In the genomic region with DNA sequence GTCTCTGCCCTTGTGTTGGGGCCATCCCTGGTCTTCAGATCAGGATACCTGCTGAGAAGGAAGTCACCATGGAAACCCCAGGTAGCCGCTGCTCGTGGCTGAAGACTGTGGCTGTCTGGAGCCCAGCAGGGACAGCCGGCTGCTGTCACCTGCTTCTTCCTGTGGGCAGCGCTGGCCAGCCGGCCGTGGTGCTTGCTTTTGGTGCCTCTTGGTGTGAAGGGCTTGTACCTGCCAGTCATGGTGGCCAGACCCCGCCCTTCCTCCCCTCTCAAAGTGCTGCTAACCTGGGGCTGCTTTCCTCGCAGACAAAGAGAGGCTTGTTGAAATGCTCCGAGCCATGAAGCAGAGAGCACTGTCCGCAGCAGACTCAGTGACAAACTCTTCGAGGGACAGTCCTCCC, we compare ENCODE assay signal across 25 mouse cellular contexts. TPM values are rescaled to one million over a fixed set of nuclear protein-coding genes. Genes with fewer than 3 reads are reported as not detected.
DNase-seq lines count a peak whose midpoint lies in the region; ATAC-seq lines count a peak whose summit lies in the region.
"Had no signal": no experiment of that assay in that cellular context is flagged by ENCODE, and none has a peak within 500 bp of the region (broad histone marks: within the 10 kb centered on the region; RNA-seq: fewer than 3 reads in every experiment).

No protein-coding gene starts in this region.

- H3K9ac ChIP-seq in hindbrain, embryonic 13.5 days: no peak overlapping the region
- no peak overlapping the region for H3K9ac ChIP-seq in hindbrain, embryonic 16.5 days (ENCODE audit: low read depth, low read length)
- no peak overlapping the region for H3K9ac ChIP-seq in midbrain, embryonic 11.5 days (ENCODE audit: low read length)
- H3K9ac ChIP-seq: embryonic facial prominence, embryonic 15.5 days; liver, embryonic 14.5 days; midbrain, embryonic 15.5 days had no signal

- no peaks in the 10 kb centered on the region for H3K27me3 ChIP-seq in hindbrain, embryonic 13.5 days
- H3K27me3 ChIP-seq in hindbrain, embryonic 16.5 days (replicated peaks; ENCODE audit: control insufficient read depth, insufficient read depth, low read length): no peaks in the 10 kb centered on the region
- no peaks in the 10 kb centered on the region for H3K27me3 ChIP-seq in midbrain, embryonic 10.5 days (ENCODE audit: low read depth, poor library complexity, severe bottlenecking)
- H3K27me3 ChIP-seq in midbrain, embryonic 11.5 days (ENCODE audit: control insufficient read depth, insufficient read depth, low read length): no peaks in the 10 kb centered on the region
- H3K27me3 ChIP-seq in limb, embryonic 10.5 days (ENCODE audit: low read depth, poor library complexity, severe bottlenecking): no peaks in the 10 kb centered on the region; the same call in 1 of the 2 replicates
- H3K27me3 ChIP-seq: embryonic facial prominence, embryonic 15.5 days; midbrain, embryonic 15.5 days had no signal

- peaks cover 34% of the 10 kb centered on the region for H3K4me1 ChIP-seq in hindbrain, embryonic 13.5 days (replicated peaks)
- peaks cover 2% of the 10 kb centered on the region; the same call in 1 of the 2 replicates for H3K4me1 ChIP-seq in hindbrain, embryonic 16.5 days (ENCODE audit: control insufficient read depth, insufficient read depth, low read depth, low read length)
- peaks cover 82% of the 10 kb centered on the region for H3K4me1 ChIP-seq in midbrain, embryonic 10.5 days
- peaks cover 4% of the 10 kb centered on the region; the same call in 1 of the 2 replicates for H3K4me1 ChIP-seq in midbrain, embryonic 11.5 days (ENCODE audit: control insufficient read depth, insufficient read depth, low read length)
- H3K4me1 ChIP-seq in limb, embryonic 10.5 days: peaks cover 72% of the 10 kb centered on the region

- DNase-seq in cerebellum, postnatal 25 days: peak; percentile 50 to 52
- DNase-seq in cerebellum, postnatal 4 days (ENCODE audit: low spot score in 2 of 2): no peak
- no peak for DNase-seq in midbrain, embryonic 10.5 days (ENCODE audit: low spot score)
- DNase-seq in midbrain, embryonic 11.5 days (ENCODE audit: low spot score, missing footprints): no peak
- DNase-seq in limb, embryonic 10.5 days (ENCODE audit: low spot score): no peak
- DNase-seq in ovary, postnatal 14 days (ENCODE audit: low spot score): no peak
- DNase-seq: adrenal gland, postnatal 25 days; cerebellum, postnatal 14 days; gastrocnemius, postnatal 14 days; heart, postnatal 14 days; kidney, adult 18-20 months; kidney, postnatal 36 days; layer of hippocampus, postnatal 36 days; left cerebral cortex, postnatal 4 days; liver; lung, adult 2 months; right cerebral cortex, adult 18-20 months; spleen, adult 18-20 months; thymus, postnatal 14 days had no signal

- no peak for ATAC-seq in hindbrain, embryonic 13.5 days (ENCODE audit: low FRiP score)
- ATAC-seq in hindbrain, embryonic 16.5 days: no peak
- ATAC-seq in midbrain, embryonic 11.5 days (ENCODE audit: low FRiP score): no peak
- ATAC-seq: forebrain, embryonic 14.5 days; midbrain, embryonic 15.5 days had no signal

- H3K4me3 ChIP-seq in hindbrain, embryonic 13.5 days: no peak overlapping the region
- no peak overlapping the region for H3K4me3 ChIP-seq in hindbrain, embryonic 16.5 days (ENCODE audit: low read length)
- H3K4me3 ChIP-seq in midbrain, embryonic 10.5 days: peak overlapping the region; percentile 21; the same call in 1 of the 2 replicates
- no peak overlapping the region for H3K4me3 ChIP-seq in midbrain, embryonic 11.5 days (ENCODE audit: low read depth, low read length)
- no peak overlapping the region for H3K4me3 ChIP-seq in limb, embryonic 10.5 days
- H3K4me3 ChIP-seq: embryonic facial prominence, embryonic 15.5 days; midbrain, embryonic 15.5 days had no signal

- WGBS in hindbrain, embryonic 13.5 days: 71% methylated on average over 11 of the region's 11 CpGs
- WGBS in hindbrain, embryonic 16.5 days: 67% methylated on average over 11 of the region's 11 CpGs
- WGBS in midbrain, embryonic 10.5 days: 74% methylated on average over 11 of the region's 11 CpGs
- WGBS in midbrain, embryonic 11.5 days: 74% methylated on average over 11 of the region's 11 CpGs
- 82% methylated on average over 11 of the region's 11 CpGs for WGBS in limb, embryonic 10.5 days

- peaks cover 95% of the 10 kb centered on the region for H3K36me3 ChIP-seq in hindbrain, embryonic 13.5 days
- peaks cover 35% of the 10 kb centered on the region for H3K36me3 ChIP-seq in hindbrain, embryonic 16.5 days (ENCODE audit: control insufficient read depth, insufficient read depth, low read length)
- peaks cover 100% of the 10 kb centered on the region for H3K36me3 ChIP-seq in midbrain, embryonic 10.5 days
- H3K36me3 ChIP-seq in midbrain, embryonic 11.5 days (ENCODE audit: control insufficient read depth, insufficient read depth, low read length): peaks cover 47% of the 10 kb centered on the region
- peaks cover 99% of the 10 kb centered on the region for H3K36me3 ChIP-seq in limb, embryonic 10.5 days

- H3K9me3 ChIP-seq in hindbrain, embryonic 13.5 days: no peaks in the 10 kb centered on the region
- no peaks in the 10 kb centered on the region for H3K9me3 ChIP-seq in hindbrain, embryonic 16.5 days (ENCODE audit: control insufficient read depth, low read length)
- no peaks in the 10 kb centered on the region for H3K9me3 ChIP-seq in midbrain, embryonic 10.5 days (replicated peaks)
- H3K9me3 ChIP-seq in midbrain, embryonic 11.5 days (ENCODE audit: control insufficient read depth, low read length): no peaks in the 10 kb centered on the region
- H3K9me3 ChIP-seq in limb, embryonic 10.5 days (replicated peaks): no peaks in the 10 kb centered on the region
- H3K9me3 ChIP-seq: embryonic facial prominence, embryonic 15.5 days; midbrain, embryonic 15.5 days had no signal

- H3K27ac ChIP-seq in hindbrain, embryonic 13.5 days: peak overlapping the region; percentile 18; the same call in 1 of the 2 replicates
- no peak overlapping the region for H3K27ac ChIP-seq in hindbrain, embryonic 16.5 days (ENCODE audit: low read depth, low read length)
- peak overlapping the region; percentile 14; the same call in 1 of the 2 replicates for H3K27ac ChIP-seq in midbrain, embryonic 10.5 days (replicated peaks)
- H3K27ac ChIP-seq in midbrain, embryonic 11.5 days (ENCODE audit: low read depth, low read length): no peak overlapping the region
- H3K27ac ChIP-seq in limb, embryonic 10.5 days: 0 out of 2 replicates have a peak overlapping the region, but pooled peaks have one; percentile 6
- H3K27ac ChIP-seq: embryonic facial prominence, embryonic 15.5 days; liver, embryonic 14.5 days; midbrain, embryonic 15.5 days had no signal

- H3K4me2 ChIP-seq in hindbrain, embryonic 13.5 days: no peak overlapping the region
- H3K4me2 ChIP-seq in hindbrain, embryonic 16.5 days (ENCODE audit: low read length): no peak overlapping the region
- H3K4me2 ChIP-seq in midbrain, embryonic 11.5 days: no peak overlapping the region
- H3K4me2 ChIP-seq: embryonic facial prominence, embryonic 15.5 days; midbrain, embryonic 15.5 days had no signal

RNA-seq across cellular contexts. Expression of a gene that starts 15.2 kb away (rescaled TPM):
- polyA plus RNA-seq in hindbrain, embryonic 13.5 days (2015; fragmentation: Nextera tagmentation; extraction: Ambion mirVana): 23.1 and 24.5 TPM in 2 replicates
- polyA plus RNA-seq in hindbrain, embryonic 16.5 days (2015; fragmentation: Nextera tagmentation; extraction: Ambion mirVana): 20.6 and 22.0 TPM in 2 replicates
- 162 and 192 TPM in 2 replicates for polyA plus RNA-seq in midbrain, embryonic 10.5 days (2016; fragmentation: Nextera tagmentation; extraction: Ambion mirVana)
- 113 and 120 TPM in 2 replicates for polyA plus RNA-seq in midbrain, embryonic 11.5 days (2014; fragmentation: Nextera tagmentation; extraction: Ambion mirVana)
- polyA plus RNA-seq in limb, embryonic 10.5 days (2016; fragmentation: Nextera tagmentation; extraction: Ambion mirVana): 153 and 167 TPM in 2 replicates

Comparison
In these comparisons a context has a peak if more than half of its experiments do, and no peak if none do; other contexts are left out.
1. DNase-seq: peak in cerebellum, postnatal 25 days (2 of 2); none in cerebellum, postnatal 4 days (0 of 2), midbrain, embryonic 10.5 days (single experiment), midbrain, embryonic 11.5 days (single experiment), limb, embryonic 10.5 days (single experiment) and ovary, postnatal 14 days (single experiment).
2. H3K27ac ChIP-seq: peak in hindbrain, embryonic 13.5 days (single experiment), midbrain, embryonic 10.5 days (single experiment) and limb, embryonic 10.5 days (single experiment); none in hindbrain, embryonic 16.5 days (single experiment) and midbrain, embryonic 11.5 days (single experiment).